8 mouse cellular contexts compared by ENCODE assay signal in genomic region chr5:44048568-44049363, GRCm38 (mm10). TPM values are rescaled to one million over a fixed set of nuclear protein-coding genes. Genes with fewer than 3 reads are reported as not detected.
DNase-seq lines count a peak whose midpoint lies in the region; ATAC-seq lines count a peak whose summit lies in the region.
"Had no signal": no experiment of that assay in that cellular context is flagged by ENCODE, and none has a peak within 500 bp of the region (broad histone marks: within the 10 kb centered on the region; RNA-seq: fewer than 3 reads in every experiment).

No protein-coding gene starts in this region.

- no peak overlapping the region for H3K4me3 ChIP-seq in hindbrain, embryonic 16.5 days (ENCODE audit: low read length)
- no peak overlapping the region for H3K4me3 ChIP-seq in neural tube, embryonic 14.5 days (ENCODE audit: low read depth, low read length)
- H3K4me3 ChIP-seq: stomach, embryonic 15.5 days had no signal

- peak; percentile 69 for ATAC-seq in hindbrain, embryonic 16.5 days
- peak; percentile 68; the same call in 1 of the 2 replicates for ATAC-seq in neural tube, embryonic 14.5 days (ENCODE audit: low read depth)

- no peaks in the 10 kb centered on the region for H3K4me1 ChIP-seq in hindbrain, embryonic 16.5 days (ENCODE audit: control insufficient read depth, insufficient read depth, low read depth, low read length)
- H3K4me1 ChIP-seq in neural tube, embryonic 14.5 days (ENCODE audit: control insufficient read depth, insufficient read depth, low read length) = no peaks in the 10 kb centered on the region
- H3K4me1 ChIP-seq: stomach, embryonic 15.5 days had no signal

- no peaks in the 10 kb centered on the region for H3K9me3 ChIP-seq in hindbrain, embryonic 16.5 days (ENCODE audit: control insufficient read depth, low read length)
- H3K9me3 ChIP-seq in neural tube, embryonic 14.5 days (ENCODE audit: control insufficient read depth, low read length) = no peaks in the 10 kb centered on the region
- H3K9me3 ChIP-seq: stomach, embryonic 15.5 days had no signal

- 45% methylated on average over 5 of the region's 5 CpGs for WGBS in hindbrain, embryonic 16.5 days
- 57% methylated on average over 5 of the region's 5 CpGs for whole genome bisulfite sequencing in neural tube, embryonic 14.5 days

- no peak overlapping the region for H3K27ac ChIP-seq in hindbrain, embryonic 16.5 days (ENCODE audit: low read depth, low read length)
- H3K27ac ChIP-seq in neural tube, embryonic 14.5 days (ENCODE audit: low read depth, low read length) = no peak overlapping the region

- H3K27me3 ChIP-seq in hindbrain, embryonic 16.5 days (replicated peaks; ENCODE audit: control insufficient read depth, insufficient read depth, low read length) = no peaks in the 10 kb centered on the region
- no peaks in the 10 kb centered on the region for H3K27me3 ChIP-seq in neural tube, embryonic 14.5 days (ENCODE audit: control insufficient read depth, insufficient read depth, low read length)
- H3K27me3 ChIP-seq: stomach, embryonic 15.5 days had no signal

- peak; percentile 47 for DNase-seq in layer of hippocampus, adult 9-10 months (ENCODE audit: low spot score)
- no peak for DNase-seq in layer of hippocampus, adult 9-11 months
- DNase-seq in MEL-GATA-1-ER (ENCODE audit: extremely low read depth, low read depth) = peak; percentile 26
- DNase-seq in brain, embryonic 18.5 days (ENCODE audit: low read depth, low spot score) = peak; percentile 20
- no peak for DNase-seq in spleen, adult 18-20 months

- no peaks in the 10 kb centered on the region for H3K36me3 ChIP-seq in hindbrain, embryonic 16.5 days (ENCODE audit: control insufficient read depth, insufficient read depth, low read length)
- no peaks in the 10 kb centered on the region for H3K36me3 ChIP-seq in neural tube, embryonic 14.5 days (ENCODE audit: control insufficient read depth, insufficient read depth, low read length)
- H3K36me3 ChIP-seq: stomach, embryonic 15.5 days had no signal

- H3K9ac ChIP-seq in hindbrain, embryonic 16.5 days (ENCODE audit: low read depth, low read length) = no peak overlapping the region
- no peak overlapping the region for H3K9ac ChIP-seq in neural tube, embryonic 14.5 days (replicated peaks; ENCODE audit: low read depth, low read length)
- H3K9ac ChIP-seq: stomach, embryonic 15.5 days had no signal

- no peak overlapping the region for H3K4me2 ChIP-seq in hindbrain, embryonic 16.5 days (ENCODE audit: low read length)
- H3K4me2 ChIP-seq in neural tube, embryonic 14.5 days (ENCODE audit: low read depth, low read length) = no peak overlapping the region

RNA-seq across cellular contexts. Expression of gene Prom1, which starts 53.1 kb away (rescaled TPM):
- polyA plus RNA-seq in hindbrain, embryonic 16.5 days (2015; fragmentation: Nextera tagmentation; extraction: Ambion mirVana) = 25.6 and 42.7 TPM in 2 replicates
- polyA plus RNA-seq in neural tube, embryonic 14.5 days (2014; fragmentation: Nextera tagmentation; extraction: Ambion mirVana) = 30.2 and 38.9 TPM in 2 replicates

Comparison
In these comparisons a context has a peak if more than half of its experiments do, and no peak if none do; other contexts are left out.
1. DNase-seq: peak in layer of hippocampus, adult 9-10 months (single experiment), MEL-GATA-1-ER (single experiment) and brain, embryonic 18.5 days (single experiment); none in layer of hippocampus, adult 9-11 months (single experiment) and spleen, adult 18-20 months (0 of 2).